Mouse (Mus musculus) MEL (cell line): ENCODE measurements at regions not wholly inside any gene's neighbourhood (a gene's known extent, or its start where the extent isn't known, plus 50 kb on each side); places are given as distances from the start of the nearest gene placed in this dataset.

Experiments used
- DNase-seq: peaks from one replicate; pipeline ENCODE4 v3.0.0; 2011; ENCODE audit warnings: low read depth, low spot score
- H3K27ac ChIP-seq: 2 replicates; pipeline ENCODE4 v1.5.1; 2012; ENCODE audit warnings: low read depth, mild to moderate bottlenecking, control low read depth, low read length, moderate library complexity; ENCODE audit not compliant: control insufficient read depth
- H3K27me3 ChIP-seq, 2 experiments: fragments of 150-350 bp in 1 of 2; sonication (generic) in 1 of 2; 2 replicates each; pipeline ENCODE4 v1.6.1; 2012; ENCODE audit warnings: low read length in 2 of 2, mild to moderate bottlenecking in 2 of 2, improper control_type of control experiment in 1 of 2, moderate library complexity in 1 of 2; ENCODE audit not compliant: insufficient read depth in 2 of 2, control insufficient read depth in 1 of 2
- H3K36me3 ChIP-seq, 2 experiments: 2 replicates each; pipeline ENCODE4 v1.6.1; 2012 to 2014; ENCODE audit warnings: low read length in 2 of 2, improper control_type of control experiment in 1 of 2, inconsistent platforms in 1 of 2, mild to moderate bottlenecking in 1 of 2; ENCODE audit not compliant: insufficient read depth in 2 of 2, control insufficient read depth in 1 of 2
- H3K4me1 ChIP-seq, 2 experiments: fragments of 150-350 bp in 1 of 2; sonication (generic) in 1 of 2; 2 replicates each; pipeline ENCODE4 v1.6.1; 2012; ENCODE audit warnings: low read length in 2 of 2, improper control_type of control experiment in 1 of 2, mild to moderate bottlenecking in 1 of 2; ENCODE audit not compliant: insufficient read depth in 2 of 2, control insufficient read depth in 1 of 2
- H3K4me3 ChIP-seq, 2 experiments: fragments of 150-350 bp in 1 of 2; sonication (generic) in 1 of 2; 2 replicates each; pipeline ENCODE4 v1.5.1; 2012; ENCODE audit warnings: low read depth in 2 of 2, low read length in 2 of 2, mild to moderate bottlenecking in 2 of 2, moderate library complexity in 2 of 2, control low read depth in 1 of 2, improper control_type of control experiment in 1 of 2; ENCODE audit not compliant: control insufficient read depth in 1 of 2, insufficient read depth in 1 of 2
- H3K79me2 ChIP-seq: 2 replicates; pipeline ENCODE4 v1.6.1; 2012; ENCODE audit warnings: mild to moderate bottlenecking, low read length, moderate library complexity; ENCODE audit not compliant: control insufficient read depth, poor library complexity, insufficient read depth
- H3K9ac ChIP-seq: 2 replicates; pipeline ENCODE4 v1.6.1; 2012; ENCODE audit warnings: low read depth, mild to moderate bottlenecking, control low read depth, low read length, moderate library complexity; ENCODE audit not compliant: control insufficient read depth, poor library complexity, severe bottlenecking
- H3K9me3 ChIP-seq: fragments of 150-350 bp; sonication (generic); replicated peaks from 2 replicates; pipeline ENCODE4 v1.6.1; 2012; ENCODE audit warnings: mild to moderate bottlenecking, low read length, improper control_type of control experiment, moderate library complexity; ENCODE audit not compliant: insufficient read depth
- E2F4 ChIP-seq: IDR thresholded peaks from 2 replicates; pipeline ENCODE4 v1.6.1; 2011; ENCODE audit warnings: low read depth, low read length, improper control_type of control experiment, borderline replicate concordance
- ELF1 ChIP-seq: IDR thresholded peaks from 2 replicates; pipeline ENCODE4 v1.6.1; 2014; ENCODE audit warnings: low read depth, mild to moderate bottlenecking, inconsistent platforms, low read length, improper control_type of control experiment, moderate library complexity
- EP300 ChIP-seq, 2 experiments: IDR thresholded peaks; 2 replicates each; pipeline ENCODE4 v1.6.1; 2011; ENCODE audit warnings: improper control_type of control experiment in 2 of 2, low read length in 2 of 2, low read depth in 1 of 2, mild to moderate bottlenecking in 1 of 2
- GATA1 ChIP-seq: IDR thresholded peaks from 2 replicates; pipeline ENCODE4 v1.6.1; 2011; ENCODE audit warnings: low read depth, low read length, improper control_type of control experiment
- JUND ChIP-seq: IDR thresholded peaks from 2 replicates; pipeline ENCODE4 v1.6.1; 2011; ENCODE audit warnings: low read depth, mild to moderate bottlenecking, improper control_type of control experiment, low read length
- KAT2A ChIP-seq: conservative IDR thresholded peaks from 2 replicates; pipeline ENCODE4 v1.6.1; 2012; ENCODE audit warnings: low read depth, low read length, improper control_type of control experiment, inconsistent platforms
- MEF2A ChIP-seq: IDR thresholded peaks from 2 replicates; pipeline ENCODE4 v1.6.1; 2014; ENCODE audit warnings: low read depth, mild to moderate bottlenecking, inconsistent platforms, low read length, improper control_type of control experiment; ENCODE audit not compliant: poor library complexity, insufficient replicate concordance, severe bottlenecking; ENCODE audit errors: extremely low read depth
- MYC ChIP-seq: IDR thresholded peaks from 2 replicates; pipeline ENCODE4 v1.6.1; 2011; ENCODE audit warnings: low read depth, mild to moderate bottlenecking, low read length, improper control_type of control experiment, moderate library complexity
- NELFE ChIP-seq: IDR thresholded peaks from 2 replicates; pipeline ENCODE4 v1.6.1; 2011; ENCODE audit warnings: low read depth, low read length, improper control_type of control experiment
- TBP ChIP-seq: IDR thresholded peaks from 2 replicates; pipeline ENCODE4 v1.8.0; 2011; ENCODE audit warnings: low read depth, low read length, improper control_type of control experiment
- USF2 ChIP-seq, 2 experiments: IDR thresholded peaks; 2 replicates each; pipeline ENCODE4 v1.6.1; 2011 to 2012; ENCODE audit warnings: improper control_type of control experiment in 2 of 2, low read length in 2 of 2, borderline replicate concordance in 1 of 2, inconsistent platforms in 1 of 2, low read depth in 1 of 2, mild to moderate bottlenecking in 1 of 2; ENCODE audit not compliant: insufficient read depth in 1 of 2
- ZKSCAN1 ChIP-seq: IDR thresholded peaks from 2 replicates; pipeline ENCODE4 v1.6.1; 2012; ENCODE audit warnings: low read depth, mild to moderate bottlenecking, inconsistent platforms, low read length, improper control_type of control experiment, moderate library complexity

DNA sequence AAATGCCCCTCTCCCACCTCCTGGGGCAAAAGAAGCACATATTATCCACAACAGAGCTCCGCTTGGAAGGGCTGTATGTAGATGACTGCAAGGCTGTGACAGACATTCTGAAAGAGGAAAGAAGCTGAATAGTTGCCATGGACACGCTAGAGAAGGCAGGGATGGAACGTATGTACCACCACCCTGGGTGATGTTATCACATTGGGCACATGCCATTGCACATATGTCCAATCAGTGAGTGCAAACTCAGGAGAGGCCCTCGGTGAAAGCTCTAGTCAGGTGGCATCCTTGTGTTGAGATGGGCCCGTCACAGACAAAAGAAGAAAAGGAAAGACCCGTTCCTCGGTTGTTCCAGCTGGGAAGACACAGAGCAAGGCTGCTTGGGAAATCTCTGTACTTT is 99.8 kb downstream of the Sox2 start:
- H3K27ac ChIP-seq = no peak overlapping the region
- no peaks in the 10 kb centered on the region for H3K27me3 ChIP-seq
- no peak overlapping the region for H3K9ac ChIP-seq
- DNase-seq = no peak
- no peaks in the 10 kb centered on the region for H3K36me3 ChIP-seq
- TF ChIP-seq E2F4 = no peak
- TF ChIP-seq MYC = no peak
- TF ChIP-seq ELF1 = no peak
- TF ChIP-seq GATA1 = no peak
- TF ChIP-seq ZKSCAN1 = no peak
- no peaks in the 10 kb centered on the region for H3K4me1 ChIP-seq
- H3K4me3 ChIP-seq = no peak overlapping the region
- no peaks in the 10 kb centered on the region for H3K79me2 ChIP-seq
- no peaks in the 10 kb centered on the region for H3K9me3 ChIP-seq

- no peaks in the 10 kb centered on the region for H3K79me2 ChIP-seq
- no peak for DNase-seq
- H3K9me3 ChIP-seq = no peaks in the 10 kb centered on the region
- H3K36me3 ChIP-seq = no peaks in the 10 kb centered on the region
- H3K4me3 ChIP-seq = no peak overlapping the region
- no peaks in the 10 kb centered on the region for H3K4me1 ChIP-seq
- TF ChIP-seq NELFE = no peak
- H3K27ac ChIP-seq = no peak overlapping the region
- no peaks in the 10 kb centered on the region for H3K27me3 ChIP-seq
- H3K9ac ChIP-seq = no peak overlapping the region
Measured at GRCm38 (mm10) chr3:34751551-34751950, 101.3 kb downstream of the Sox2 start.

DNA sequence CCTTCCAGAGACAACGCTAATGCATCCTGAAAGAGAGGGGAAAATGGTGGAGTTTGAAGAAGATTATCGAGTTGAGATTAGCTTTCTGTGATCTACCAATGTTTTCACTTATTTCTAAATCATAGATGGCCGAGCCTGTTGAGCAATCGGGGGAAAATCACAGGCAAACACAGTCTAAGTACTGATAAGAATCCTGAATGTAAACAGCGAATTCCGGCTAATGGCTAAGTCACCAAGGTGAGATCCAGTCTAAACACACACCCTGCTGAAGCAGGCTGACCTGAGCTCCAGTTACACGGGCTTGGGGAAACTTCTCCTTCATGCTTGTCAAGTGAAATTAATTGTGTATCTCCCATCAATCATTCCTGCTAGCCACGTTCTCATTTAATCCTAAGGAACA is 103.4 kb downstream of the Sox2 start:
- H3K36me3 ChIP-seq = no peaks in the 10 kb centered on the region
- no peak overlapping the region for H3K4me3 ChIP-seq
- H3K79me2 ChIP-seq = no peaks in the 10 kb centered on the region
- no peak overlapping the region for H3K27ac ChIP-seq
- TF ChIP-seq MEF2A (no peak), EP300 (IDR thresholded peaks at IDR 0.05; ENCODE audit: low read depth in 1 of 2, low read length in 2 of 2) (no peak), KAT2A (no peak), USF2 (IDR thresholded peaks at IDR 0.05; ENCODE audit: borderline replicate concordance in 1 of 2, insufficient read depth in 1 of 2, low read depth in 1 of 2, low read length in 2 of 2) (no peak), JUND (no peak), E2F4 (no peak), TBP (no peak)
- H3K4me1 ChIP-seq = no peaks in the 10 kb centered on the region
- H3K9me3 ChIP-seq = no peaks in the 10 kb centered on the region
- no peaks in the 10 kb centered on the region for H3K27me3 ChIP-seq
- no peak for DNase-seq
- no peak overlapping the region for H3K9ac ChIP-seq
